Mouse (Mus musculus) heart, embryonic 16.5 days (tissue): ENCODE results near the gene Acvrl1. TPM values are rescaled to one million over a fixed set of nuclear protein-coding genes. Genes with fewer than 3 reads are reported as not detected.

Experiments used
- ATAC-seq: fragments of 200-750 bp; cut with Nextera tagmentation; replicated peaks from 2 replicates; pipeline ENCODE4 v1.8.0; 2017; ENCODE audit warnings: moderate number of reproducible peaks; ENCODE audit not compliant: insufficient read depth, low FRiP score; ENCODE audit errors: extremely low read depth
- H3K27ac ChIP-seq: fragments of 300-500 bp; sonication (generic); 2 replicates; pipeline ENCODE4 v1.5.1; 2014; ENCODE audit warnings: mild to moderate bottlenecking, low read length, control low read depth, moderate library complexity
- H3K27me3 ChIP-seq: fragments of 300-500 bp; sonication (generic); 2 replicates; pipeline ENCODE4 v1.6.1; 2014; ENCODE audit warnings: low read length, mixed read lengths; ENCODE audit not compliant: control insufficient read depth, insufficient read depth
- H3K36me3 ChIP-seq: fragments of 300-500 bp; sonication (generic); 2 replicates; pipeline ENCODE4 v1.6.1; 2014; ENCODE audit not compliant: control insufficient read depth, insufficient read depth
- H3K4me1 ChIP-seq: fragments of 300-500 bp; sonication (generic); 2 replicates; pipeline ENCODE4 v1.6.1; 2014; ENCODE audit warnings: low read length, mixed read lengths; ENCODE audit not compliant: control insufficient read depth, insufficient read depth
- H3K4me2 ChIP-seq: fragments of 300-500 bp; sonication (generic); 2 replicates; pipeline ENCODE4 v1.6.1; 2014; ENCODE audit warnings: low read depth, mild to moderate bottlenecking, control low read depth, low read length
- H3K4me3 ChIP-seq: fragments of 300-500 bp; sonication (generic); 2 replicates; pipeline ENCODE4 v1.5.1; 2014; ENCODE audit warnings: mild to moderate bottlenecking, control low read depth, low read length
- H3K9ac ChIP-seq: fragments of 300-500 bp; sonication (generic); 2 replicates; pipeline ENCODE4 v1.6.1; 2014; ENCODE audit warnings: low read length, control low read depth
- H3K9me3 ChIP-seq: fragments of 300-500 bp; sonication (generic); replicated peaks from 2 replicates; pipeline ENCODE4 v1.6.1; 2016; ENCODE audit warnings: low read length; ENCODE audit not compliant: control insufficient read depth
- WGBS: fragments of 180-500 bp; shearing (Covaris S2); extraction: QIAGEN DNeasy Blood & Tissue Kit; methylation state at CpG from one replicate; pipeline ENCODE4 v1.1.7; 2014; 5-methylcytosine and 5-hydroxymethylcytosine counted together
- polyA plus RNA-seq: library from polyadenylated mRNA; unstranded; fragments of >200 nt; fragmentation: Nextera tagmentation; extraction: Ambion mirVana; gene quantifications from 2 replicates; pipeline ENCODE4 v1.2.1, GENCODE M21; 2015

Acvrl1 gene
- polyA plus RNA-seq, 1 experiment from 2014 or later: 14.7 TPM

DNA sequence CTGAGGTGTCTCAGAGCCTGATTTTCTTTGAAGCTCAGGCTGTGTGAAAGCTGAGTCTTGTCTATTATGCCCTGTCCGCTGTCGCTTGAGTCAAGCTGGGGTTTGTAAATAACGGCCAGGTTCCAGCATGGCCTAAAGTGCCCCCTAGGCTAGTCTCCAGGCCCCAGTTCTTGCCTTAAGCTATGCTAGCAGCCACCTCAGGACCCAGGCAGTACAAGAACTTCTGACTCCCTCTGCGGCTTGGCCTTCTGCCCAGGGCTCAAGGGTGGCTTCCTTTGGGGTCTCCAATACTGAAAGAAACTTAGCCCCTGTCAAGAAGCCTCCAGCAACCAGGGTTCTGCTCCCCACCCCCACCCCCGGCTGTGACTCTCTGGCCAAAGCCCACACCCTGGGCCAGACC, 15.9 kb downstream of the Acvrl1 start:
- Histone ChIP-seq H3K4me3 (no peak overlapping the region), H3K4me2 (no peak overlapping the region), H3K36me3 (no peaks in the 10 kb centered on the region), H3K9me3 (no peaks in the 10 kb centered on the region), H3K9ac (no peak overlapping the region), H3K4me1 (peaks cover 79% of the 10 kb centered on the region), H3K27ac (peak overlapping the region; percentile 43), H3K27me3 (no peaks in the 10 kb centered on the region)
- WGBS: 81% methylated on average over 5 of the region's 5 CpGs
- ATAC-seq: no peak

DNA sequence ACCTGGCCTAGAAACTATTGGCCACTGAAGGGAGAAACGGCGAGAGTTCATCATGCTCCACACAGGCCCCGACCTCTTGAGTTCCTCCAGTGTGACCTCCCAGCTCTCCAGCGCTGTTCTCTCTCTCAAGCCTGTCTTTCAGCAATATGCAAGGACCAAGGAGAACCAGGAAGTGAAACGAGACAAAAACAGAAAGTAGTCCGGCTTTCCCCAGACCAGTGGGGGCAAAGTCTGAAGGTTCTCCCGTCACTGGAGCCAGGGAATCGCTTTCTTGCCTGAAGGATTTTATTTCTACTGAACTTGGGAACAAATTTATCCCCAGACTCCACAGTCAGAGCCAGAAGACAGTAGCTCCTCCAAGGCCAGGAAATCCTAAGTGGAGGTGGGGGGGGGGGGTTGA, 16.5 kb downstream of the Acvrl1 start:
- peaks cover 73% of the 10 kb centered on the region for H3K4me1 ChIP-seq
- peak overlapping the region; percentile 43 for H3K27ac ChIP-seq
- no peak for ATAC-seq
- H3K9ac ChIP-seq: 0 out of 2 replicates have a peak overlapping the region, but pooled peaks have one; percentile 12
- 72% methylated on average over 8 of the region's 8 CpGs for WGBS
- no peaks in the 10 kb centered on the region for H3K36me3 ChIP-seq
- H3K4me3 ChIP-seq: no peak overlapping the region
- no peaks in the 10 kb centered on the region for H3K27me3 ChIP-seq
- H3K9me3 ChIP-seq: no peaks in the 10 kb centered on the region
- H3K4me2 ChIP-seq: no peak overlapping the region

DNA sequence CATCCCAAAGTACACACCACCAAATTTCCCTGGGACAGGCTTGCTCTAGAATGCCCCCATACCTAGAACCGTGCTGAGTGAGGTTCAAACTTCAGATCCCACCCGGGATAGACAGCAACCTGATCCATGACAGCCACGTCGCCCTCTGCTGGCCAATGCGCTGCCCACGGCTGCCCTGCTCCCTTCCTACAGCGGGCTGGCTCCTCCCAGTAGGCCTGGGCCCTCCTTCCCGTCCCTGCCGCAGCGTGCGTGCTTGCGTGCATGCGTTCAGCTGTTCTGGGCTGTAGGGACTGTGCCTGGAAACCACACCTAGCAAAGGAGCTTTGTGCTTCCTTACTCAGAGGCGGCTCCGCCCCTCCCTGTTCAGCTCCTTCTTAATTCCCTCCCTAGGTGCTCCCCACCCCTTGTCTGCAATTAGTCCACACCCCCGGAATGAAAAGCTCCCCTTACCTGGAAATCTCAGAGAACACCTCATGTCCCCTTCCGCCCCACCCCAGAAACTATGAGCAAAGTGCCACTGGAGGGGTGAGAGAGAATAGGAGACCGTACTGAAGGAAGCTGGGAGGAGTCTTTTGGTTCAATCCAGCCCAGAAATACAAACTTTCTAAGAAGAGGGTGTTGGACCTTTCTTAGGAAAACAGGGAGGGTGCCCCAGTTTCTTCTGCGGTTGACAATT, 17.2 kb downstream of the Acvrl1 start:
- peak overlapping the region; percentile 64 for H3K27ac ChIP-seq
- no peaks in the 10 kb centered on the region for H3K27me3 ChIP-seq
- no peaks in the 10 kb centered on the region for H3K36me3 ChIP-seq
- 11% methylated on average over 19 of the region's 19 CpGs for WGBS
- H3K4me3 ChIP-seq: peak overlapping the region; percentile 20
- no peaks in the 10 kb centered on the region for H3K9me3 ChIP-seq
- peak; percentile 90 for ATAC-seq
- peaks cover 65% of the 10 kb centered on the region for H3K4me1 ChIP-seq
- H3K4me2 ChIP-seq: peak overlapping the region; percentile 59
- peak overlapping the region; percentile 64 for H3K9ac ChIP-seq

DNA sequence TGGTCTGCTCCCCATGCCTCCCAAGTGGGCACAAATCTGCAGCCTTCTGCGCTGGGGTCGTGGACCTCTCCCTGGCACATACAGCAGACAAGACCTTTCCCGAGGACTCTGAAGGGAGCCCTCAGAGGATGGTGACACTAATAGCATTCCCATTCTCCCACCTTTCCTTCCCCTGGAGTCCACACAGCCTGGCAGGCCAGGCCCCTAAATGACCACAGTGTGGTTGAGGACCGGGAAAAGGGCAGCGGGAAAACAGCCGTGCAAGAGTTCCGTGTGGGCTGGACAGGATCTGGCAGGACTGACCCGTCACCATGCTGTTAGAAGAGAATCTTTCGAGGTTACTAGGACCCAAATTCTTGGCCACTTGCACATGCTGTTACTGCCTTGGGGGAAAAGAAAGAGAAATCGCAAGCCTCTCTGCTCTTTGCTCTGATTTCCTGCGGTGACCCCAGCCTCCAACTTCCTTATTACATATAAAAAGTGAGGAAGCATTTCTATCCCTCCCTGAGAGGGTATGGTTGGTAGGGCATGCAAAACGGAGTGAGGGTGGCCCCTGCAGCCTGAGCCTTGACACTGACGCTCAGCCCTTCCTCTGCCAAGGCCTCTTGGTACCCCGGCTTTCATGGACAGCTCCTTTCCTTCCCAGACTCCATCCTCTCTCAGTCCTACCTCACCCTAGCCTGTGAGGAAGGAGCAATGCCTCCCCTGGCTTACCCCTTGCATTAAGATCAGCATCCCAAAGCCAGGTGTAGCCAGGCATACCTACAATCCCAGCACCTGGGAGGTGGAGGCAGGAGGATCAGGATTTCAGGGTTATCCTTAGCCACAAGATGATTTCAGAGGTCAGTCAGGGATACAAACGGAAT, 18.0 kb downstream of the Acvrl1 start:
- ATAC-seq: no peak
- Histone ChIP-seq H3K4me2 (peak overlapping the region; percentile 59), H3K4me3 (no peak overlapping the region), H3K4me1 (peaks cover 59% of the 10 kb centered on the region), H3K9me3 (no peaks in the 10 kb centered on the region), H3K27me3 (no peaks in the 10 kb centered on the region), H3K36me3 (no peaks in the 10 kb centered on the region), H3K9ac (peak overlapping the region; percentile 64; the same call in 1 of the 2 replicates), H3K27ac (peak overlapping the region; percentile 64)
- 58% methylated on average over 15 of the region's 15 CpGs for WGBS

DNA sequence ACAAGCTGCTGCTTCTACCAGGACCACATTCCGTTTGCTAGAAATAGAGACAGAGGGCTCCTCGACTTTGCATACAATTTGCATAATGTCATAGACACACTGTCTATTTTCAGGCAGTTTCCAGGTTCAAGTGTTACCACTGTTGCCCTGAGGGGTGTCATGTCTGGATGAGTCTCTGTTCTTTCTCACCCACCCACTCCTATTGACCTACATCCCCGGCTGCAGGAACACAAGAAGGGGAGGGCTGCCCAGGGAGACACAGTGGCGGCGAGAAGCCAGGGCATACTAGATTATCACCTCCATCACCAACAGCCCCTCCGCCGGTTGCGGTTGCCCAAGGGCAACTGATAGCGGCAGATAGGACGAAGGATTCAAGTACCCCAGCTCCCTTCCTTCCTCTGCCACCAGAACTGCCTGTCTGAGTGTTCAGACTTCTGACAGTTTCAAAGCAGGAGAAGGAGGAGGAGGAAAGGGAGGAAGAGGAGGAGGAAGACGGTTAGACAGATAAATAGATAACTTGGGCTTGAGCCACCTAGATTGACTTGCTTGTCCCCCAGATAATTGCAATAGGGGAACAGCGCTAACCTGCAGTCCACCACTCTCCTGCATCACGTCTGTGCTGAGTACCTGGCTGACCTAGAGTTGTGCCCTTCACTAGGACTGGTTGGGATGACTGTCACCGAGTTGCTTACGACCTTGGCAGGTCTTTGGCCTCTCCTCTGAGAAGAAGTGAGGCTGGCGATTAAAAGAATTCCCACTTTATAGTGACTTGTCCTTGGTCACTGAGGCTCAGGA, 19.0 kb downstream of the Acvrl1 start:
- no peaks in the 10 kb centered on the region for H3K36me3 ChIP-seq
- peak overlapping the region; percentile 42; the same call in 1 of the 2 replicates for H3K9ac ChIP-seq
- peak overlapping the region; percentile 40; the same call in 1 of the 2 replicates for H3K4me2 ChIP-seq
- peaks cover 57% of the 10 kb centered on the region for H3K4me1 ChIP-seq
- H3K4me3 ChIP-seq: no peak overlapping the region
- no peaks in the 10 kb centered on the region for H3K9me3 ChIP-seq
- peak overlapping the region; percentile 70 for H3K27ac ChIP-seq
- ATAC-seq: no peak
- no peaks in the 10 kb centered on the region for H3K27me3 ChIP-seq
- 21% methylated on average over 16 of the region's 16 CpGs for WGBS

DNA sequence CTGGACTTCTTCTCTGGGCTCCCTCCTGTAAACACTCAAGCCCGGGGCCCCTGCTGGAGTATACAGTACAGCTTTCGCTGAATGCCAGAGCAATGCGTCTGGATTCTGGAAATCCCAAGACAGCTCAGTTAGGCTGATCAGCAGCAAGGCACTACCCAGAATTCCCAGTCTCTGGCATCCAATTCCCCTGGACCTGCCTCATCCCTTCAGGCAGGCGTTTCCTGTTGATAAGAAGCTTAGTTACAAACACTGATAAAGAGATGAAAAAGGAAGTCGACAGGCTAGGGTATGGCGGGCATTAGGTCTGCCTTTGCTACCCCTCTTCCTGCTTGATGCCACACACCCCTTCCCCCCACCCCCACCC, 19.6 kb downstream of the Acvrl1 start:
- Histone ChIP-seq H3K9ac (peak overlapping the region; percentile 42), H3K27me3 (no peaks in the 10 kb centered on the region), H3K4me1 (peaks cover 53% of the 10 kb centered on the region), H3K9me3 (no peaks in the 10 kb centered on the region), H3K27ac (peak overlapping the region; percentile 70), H3K36me3 (no peaks in the 10 kb centered on the region), H3K4me3 (no peak overlapping the region), H3K4me2 (peak overlapping the region; percentile 40; the same call in 1 of the 2 replicates)
- WGBS: 9% methylated on average over 6 of the region's 6 CpGs
- ATAC-seq: no peak

DNA sequence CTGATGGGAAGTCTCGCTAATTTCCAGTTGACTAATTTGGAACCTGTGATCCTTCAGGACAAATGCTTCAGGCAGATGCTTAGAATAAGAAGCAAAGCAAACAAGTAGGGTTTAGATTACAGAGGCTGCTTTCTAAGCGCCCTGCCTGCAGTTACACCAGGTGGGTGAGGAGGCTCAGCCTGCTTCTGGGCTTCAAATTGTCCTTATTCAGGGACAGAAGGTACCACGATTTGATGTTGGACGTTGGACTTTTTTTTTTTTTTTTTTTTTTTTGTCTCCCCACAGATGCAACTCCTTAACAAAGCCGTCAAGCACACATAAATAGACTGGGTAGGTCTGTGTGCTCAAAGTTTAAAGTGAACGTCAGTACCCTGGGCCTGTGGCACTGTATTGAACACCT, 20.3 kb downstream of the Acvrl1 start:
- Histone ChIP-seq H3K4me2 (no peak overlapping the region), H3K4me1 (peaks cover 46% of the 10 kb centered on the region)

DNA sequence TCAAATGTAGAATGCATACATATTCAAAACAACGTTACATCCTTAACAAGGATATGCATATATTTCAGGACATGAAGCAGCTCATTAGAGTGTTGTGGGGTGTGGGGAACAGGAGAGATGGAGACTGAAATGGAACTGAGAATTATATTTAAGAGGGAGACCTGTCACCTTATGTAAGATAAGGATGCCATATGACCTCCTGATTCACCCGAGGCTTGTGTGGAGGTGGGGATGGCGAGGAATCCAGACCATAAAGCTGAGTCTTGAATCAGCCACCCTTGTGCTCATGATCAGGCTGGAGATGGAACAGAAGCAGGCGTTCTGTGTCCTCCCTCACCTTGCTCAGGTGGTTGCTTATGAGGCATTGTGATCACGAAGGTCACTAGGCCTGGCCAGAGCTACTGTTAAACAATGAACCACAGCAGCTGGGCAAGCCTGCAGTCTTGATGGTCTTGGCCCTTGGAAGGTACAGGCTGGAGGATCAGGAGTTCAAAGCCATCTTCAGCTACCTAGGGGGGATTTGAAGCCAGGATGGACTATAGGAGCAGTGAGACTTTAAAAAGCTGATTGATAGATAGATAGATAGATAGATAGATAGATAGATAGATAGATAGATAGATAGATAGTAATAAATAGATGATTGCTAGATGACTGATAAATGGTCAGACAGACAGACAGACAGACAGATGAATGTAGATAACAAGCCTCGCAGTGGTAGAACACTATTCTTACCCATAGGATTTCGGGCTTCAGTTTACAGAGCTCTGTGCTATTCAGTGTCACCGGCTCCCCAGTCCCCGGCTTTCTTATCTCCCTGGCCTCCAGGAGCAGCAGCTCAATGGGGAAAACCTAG, 23.3 kb downstream of the Acvrl1 start:
- Histone ChIP-seq H3K36me3 (no peaks in the 10 kb centered on the region), H3K4me3 (no peak overlapping the region), H3K27ac (no peak overlapping the region), H3K27me3 (no peaks in the 10 kb centered on the region), H3K4me1 (peaks cover 18% of the 10 kb centered on the region), H3K9me3 (peaks cover 2% of the 10 kb centered on the region), H3K9ac (no peak overlapping the region), H3K4me2 (no peak overlapping the region)
- WGBS: 64% methylated on average over 9 of the region's 9 CpGs
- no peak for ATAC-seq

More for the DNA sequence above, 20.3 kb downstream of the Acvrl1 start:
- no peaks in the 10 kb centered on the region for H3K9me3 ChIP-seq
- peak overlapping the region; percentile 53 for H3K27ac ChIP-seq
- no peak overlapping the region for H3K4me3 ChIP-seq
- H3K36me3 ChIP-seq: no peaks in the 10 kb centered on the region
- WGBS: 71% methylated on average over 6 of the region's 6 CpGs
- no peaks in the 10 kb centered on the region for H3K27me3 ChIP-seq
- H3K9ac ChIP-seq: no peak overlapping the region
- no peak for ATAC-seq
